Mouse (Mus musculus) G1E (cell line): Measurements from ENCODE around the gene Npw. TPM values are rescaled to one million over a fixed set of nuclear protein-coding genes. Genes with fewer than 3 reads are reported as not detected.

Experiments
- ATAC-seq: 2 replicates; pipeline ENCODE4 v1.8.0; 2016; ENCODE audit warnings: mild to moderate bottlenecking; ENCODE audit not compliant: insufficient number of reproducible peaks, poor library complexity, low FRiP score, severe bottlenecking; ENCODE audit errors: extremely low read depth
- DNase-seq: peaks from one replicate; pipeline ENCODE4 v3.0.0; 2012; ENCODE audit warnings: low spot score
- H3K27me3 ChIP-seq: 2 replicates; pipeline ENCODE4 v1.6.1; 2012; ENCODE audit warnings: mild to moderate bottlenecking, low read length, inconsistent platforms; ENCODE audit not compliant: insufficient read depth
- H3K36me3 ChIP-seq: replicated peaks from 2 replicates; pipeline ENCODE3; 2012; ENCODE audit warnings: mild to moderate bottlenecking, inconsistent platforms
- H3K4me1 ChIP-seq: 2 replicates; pipeline ENCODE4 v1.6.1; 2012; ENCODE audit warnings: low read depth, low read length, inconsistent platforms, mixed read lengths; ENCODE audit not compliant: insufficient read depth
- H3K4me3 ChIP-seq: 2 replicates; pipeline ENCODE4 v1.5.1; 2012; ENCODE audit warnings: low read depth, mild to moderate bottlenecking, inconsistent platforms, low read length, moderate library complexity, mixed read lengths
- H3K9me3 ChIP-seq: replicated peaks from 2 replicates; pipeline ENCODE4 v1.6.1; 2012; ENCODE audit warnings: inconsistent platforms
- CTCF ChIP-seq: IDR thresholded peaks from 2 replicates; pipeline ENCODE4 v1.5.1; 2012; ENCODE audit warnings: low read depth, low read length, inconsistent platforms, mixed read lengths
- GATA1 ChIP-seq: IDR thresholded peaks from 2 replicates; pipeline ENCODE4 v1.6.1; 2012; ENCODE audit warnings: borderline replicate concordance, low read length, inconsistent platforms, mixed read lengths
- GATA2 ChIP-seq: IDR thresholded peaks from 2 replicates; pipeline ENCODE4 v1.6.1; 2012; ENCODE audit warnings: low read depth, low read length, inconsistent platforms, borderline replicate concordance
- POLR2AphosphoS5 ChIP-seq: IDR thresholded peaks from 2 replicates; pipeline ENCODE4 v1.6.1; 2012; ENCODE audit warnings: low read depth, low read length, inconsistent platforms; ENCODE audit not compliant: insufficient replicate concordance
- TAL1 ChIP-seq: conservative IDR thresholded peaks from 2 replicates; pipeline ENCODE4 v1.6.1; 2012; ENCODE audit warnings: low read depth, low read length, inconsistent platforms, mixed read lengths
- polyA plus RNA-seq: library from polyadenylated mRNA; stranded (reverse); fragments of >175 nt; gene quantifications from 2 replicates; pipeline ENCODE4 v1.2.3, GENCODE M21; 2012
- total RNA-seq, 2 experiments: library from RNA; stranded (forward) in 1 of 2; stranded (reverse) in 1 of 2; fragments of 200-1000 nt in 1 of 2; fragments of >200 nt in 1 of 2; fragmentation: Nextera tagmentation in 1 of 2; gene quantifications; 2 replicates each; pipeline ENCODE4 v1.2.3; 2014 to 2017

Npw gene
- total and polyA plus RNA-seq, 3 experiments = not detected

DNA sequence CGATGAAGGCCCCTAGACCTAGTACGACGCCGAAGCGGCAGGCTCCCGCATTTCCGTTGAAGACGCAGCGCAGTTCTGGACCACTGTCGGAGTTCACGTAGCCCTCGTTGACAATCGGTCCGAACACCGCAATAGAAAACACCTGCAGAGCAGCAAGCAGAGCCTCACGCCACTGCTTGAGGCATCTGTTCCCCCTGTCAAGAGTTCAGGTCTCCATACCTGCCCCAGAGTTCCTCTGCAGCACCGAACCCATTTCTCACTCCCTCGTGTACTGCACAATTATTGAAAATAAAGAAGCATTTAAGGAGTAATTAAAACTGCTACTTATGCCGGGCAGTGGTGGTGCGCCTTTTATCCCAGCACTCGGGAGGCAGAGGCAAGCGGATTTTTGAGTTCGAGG, 29.3 kb upstream of the Npw start:
- H3K27me3 ChIP-seq = peaks cover 30% of the 10 kb centered on the region
- peak overlapping the region; percentile 64; the same call in 1 of the 2 replicates for H3K4me3 ChIP-seq
- peaks cover 8% of the 10 kb centered on the region for H3K36me3 ChIP-seq
- no peaks in the 10 kb centered on the region for H3K9me3 ChIP-seq
- DNase-seq (no peak), ATAC-seq (no peak)
- peaks cover 44% of the 10 kb centered on the region for H3K4me1 ChIP-seq
- TF ChIP-seq TAL1 (no peak), GATA2 (no peak), GATA1 (no peak)

- ATAC-seq (peak; percentile 54), DNase-seq (peak; percentile 66)
- Histone ChIP-seq H3K9me3 (no peaks in the 10 kb centered on the region), H3K4me3 (peak overlapping the region; percentile 64; the same call in 1 of the 2 replicates), H3K36me3 (peaks cover 7% of the 10 kb centered on the region), H3K4me1 (peaks cover 39% of the 10 kb centered on the region), H3K27me3 (peaks cover 30% of the 10 kb centered on the region)
- TF ChIP-seq TAL1 (no peak), POLR2AphosphoS5 (no peak), GATA1 (no peak), GATA2 (no peak), CTCF (no peak)
These were observed 28.9 kb upstream of the Npw start for GRCm38 (mm10) chr17:24687146-24687595.

GRCm38 (mm10) chr17:24686514-24686913, 28.3 kb upstream of the Npw start:
- Histone ChIP-seq H3K36me3 (peaks cover 10% of the 10 kb centered on the region), H3K4me1 (peaks cover 36% of the 10 kb centered on the region), H3K9me3 (no peaks in the 10 kb centered on the region), H3K27me3 (peaks cover 30% of the 10 kb centered on the region), H3K4me3 (peak overlapping the region; percentile 28; the same call in 1 of the 2 replicates)
- DNase-seq (no peak), ATAC-seq (no peak)
- no peak for TF ChIP-seq POLR2AphosphoS5
- TF ChIP-seq GATA1 = no peak
- no peak for TF ChIP-seq CTCF

GRCm38 (mm10) chr17:24677500-24678080, 19.3 kb upstream of the Npw start:
- TF ChIP-seq GATA1 (no peak), TAL1 (no peak), CTCF (no peak)
- no peak for ATAC-seq
- H3K36me3 ChIP-seq = peaks cover 94% of the 10 kb centered on the region

GRCm38 (mm10) chr17:24676877-24677276, 18.6 kb upstream of the Npw start:
- TF ChIP-seq CTCF (no peak), GATA2 (no peak), POLR2AphosphoS5 (no peak), TAL1 (no peak), GATA1 (no peak)
- peaks cover 94% of the 10 kb centered on the region for H3K36me3 ChIP-seq
- no peak overlapping the region for H3K4me3 ChIP-seq
- ATAC-seq = no peak
- H3K27me3 ChIP-seq = no peaks in the 10 kb centered on the region
- DNase-seq = no peak
- H3K4me1 ChIP-seq = peaks cover 51% of the 10 kb centered on the region
- no peaks in the 10 kb centered on the region for H3K9me3 ChIP-seq

More at GRCm38 (mm10) chr17:24677500-24678080, 19.3 kb upstream of the Npw start:
- H3K4me3 ChIP-seq = no peak overlapping the region; the same call in 1 of the 2 replicates
- peaks cover 45% of the 10 kb centered on the region for H3K4me1 ChIP-seq
- no peaks in the 10 kb centered on the region for H3K9me3 ChIP-seq
- no peak for DNase-seq
- H3K27me3 ChIP-seq = no peaks in the 10 kb centered on the region

DNA sequence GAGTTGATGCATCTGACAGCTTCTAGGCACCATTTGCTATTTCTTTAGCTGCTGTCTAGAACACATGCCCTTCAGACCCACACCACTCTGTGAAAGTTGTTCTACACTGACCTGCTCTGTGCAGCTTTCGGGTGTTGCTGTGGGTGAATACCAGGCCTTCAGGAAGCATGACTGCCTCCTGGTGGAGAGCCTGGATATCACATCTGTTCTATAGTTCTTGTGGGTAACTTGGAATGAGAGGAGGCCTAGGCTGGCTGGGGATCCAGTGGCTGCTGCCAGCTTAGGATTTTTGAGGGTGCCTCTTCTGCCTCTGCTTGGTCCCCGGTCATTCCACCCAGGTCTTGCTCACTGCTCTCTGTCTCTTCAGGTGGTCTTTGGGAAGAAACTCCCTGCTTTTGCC, 17.9 kb upstream of the Npw start:
- Histone ChIP-seq H3K27me3 (no peaks in the 10 kb centered on the region), H3K4me1 (peaks cover 58% of the 10 kb centered on the region), H3K4me3 (no peak overlapping the region), H3K36me3 (peaks cover 92% of the 10 kb centered on the region), H3K9me3 (no peaks in the 10 kb centered on the region)
- no peak; the same call in 1 of the 2 replicates for ATAC-seq
- TF ChIP-seq GATA1 = no peak
- peak; percentile 48; the same call in 1 of the 2 replicates for TF ChIP-seq CTCF
- peak; percentile 73 for DNase-seq

GRCm38 (mm10) chr17:24674277-24674676, 16.0 kb upstream of the Npw start:
- H3K9me3 ChIP-seq = no peaks in the 10 kb centered on the region
- peaks cover 77% of the 10 kb centered on the region for H3K36me3 ChIP-seq
- peaks cover 67% of the 10 kb centered on the region for H3K4me1 ChIP-seq
- H3K4me3 ChIP-seq = no peak overlapping the region
- ATAC-seq = no peak
- TF ChIP-seq GATA1 (no peak), TAL1 (no peak), POLR2AphosphoS5 (no peak), GATA2 (no peak), CTCF (no peak)
- no peak for DNase-seq
- H3K27me3 ChIP-seq = no peaks in the 10 kb centered on the region
